Mouse (Mus musculus) gastrocnemius, adult 2 months (tissue): ENCODE results near the gene Tdpoz4. TPM values are rescaled to one million over a fixed set of nuclear protein-coding genes. Genes with fewer than 3 reads are reported as not detected.
"Not testable (repeated sequence)": the region's sequence is repeated elsewhere in the genome, so short reads cannot be mapped to it uniquely, and the experiment has no call there.

Source experiments
- DNase-seq: peaks from one replicate; pipeline ENCODE4 v3.0.0; 2022
- H3K27ac ChIP-seq: fragments of 200-600 bp; 2 replicates; pipeline ENCODE4 v1.8.1; 2022; ENCODE audit warnings: mild to moderate bottlenecking
- H3K4me3 ChIP-seq: fragments of 200-600 bp; 2 replicates; pipeline ENCODE4 v1.8.1; 2022; ENCODE audit warnings: mild to moderate bottlenecking, moderate library complexity
- intact Hi-C: fragments of 180-260 bp; cut with DNase I; formaldehyde crosslinking; loops from one replicate; pipeline ENCODE4 v1.15.1; 2025
- long read RNA-seq, 2 experiments: library from polyadenylated mRNA; stranded (forward); transcript quantifications; one replicate each; pipeline ENCODE4 v2.0.0; 2021
- total RNA-seq, 2 experiments: library from RNA; stranded (reverse); gene quantifications; 2 replicates each; pipeline ENCODE4 v1.2.3; 2021

The Tdpoz4 gene
- total RNA-seq: not detected
- long read RNA-seq, experiment 1: 0 reads
- long read RNA-seq, experiment 2: 0 reads

- H3K27ac ChIP-seq, intact Hi-C loops, DNase-seq: not testable (repeated sequence)
Observed at GRCm38 (mm10) chr3:93796098-93796497, at the start of gene Tdpoz4. Gene Tdpoz4, plus strand, starts transcription at chr3:93796398.

GRCm38 (mm10) chr3:93754022-93754421 lies 42.2 kb upstream of the Tdpoz4 start:
- H3K4me3 ChIP-seq, intact Hi-C loops, DNase-seq, H3K27ac ChIP-seq: not testable (repeated sequence)

More at GRCm38 (mm10) chr3:93796098-93796497, at the start of gene Tdpoz4:
- not testable (repeated sequence) for H3K4me3 ChIP-seq

- H3K4me3 ChIP-seq, intact Hi-C loops, H3K27ac ChIP-seq, DNase-seq: not testable (repeated sequence)
Observed at GRCm38 (mm10) chr3:93772700-93773099, 23.5 kb upstream of the Tdpoz4 start, which contains the start of gene Gm5773. Gene Gm5773, plus strand, starts transcription at chr3:93773000.

- DNase-seq, H3K4me3 ChIP-seq, H3K27ac ChIP-seq: not testable (repeated sequence)
- intact Hi-C loops: loop anchor here (5.0 kb wide), 1 partner anchor 201 kb away; no protein-coding TSS in a partner anchor
Observed at GRCm38 (mm10) chr3:93813341-93813740, 17.1 kb downstream of the Tdpoz4 start.

GRCm38 (mm10) chr3:93825720-93826119 lies 29.5 kb downstream of the Tdpoz4 start, which contains the start of gene Tdpoz3:
Gene Tdpoz3, plus strand, starts transcription at chr3:93826020.
- intact Hi-C loops, H3K27ac ChIP-seq, H3K4me3 ChIP-seq: not testable (repeated sequence)

More at GRCm38 (mm10) chr3:93825720-93826119, 29.5 kb downstream of the Tdpoz4 start, which contains the start of gene Tdpoz3:
- not testable (repeated sequence) for DNase-seq

Other genes starting within 250 kb of the Tdpoz4 start
- gene S100a10, start 241.3 kb upstream of the Tdpoz4 start, total RNA-seq: 10 to 100 TPM; 29.0 to 61.7 TPM
- gene Tdpoz2, start 143.7 kb upstream of the Tdpoz4 start, total RNA-seq: not detected
- gene Tdpoz1, start 120.1 kb upstream of the Tdpoz4 start, total RNA-seq: not detected
- not detected for gene Gm37596, start 103.3 kb upstream of the Tdpoz4 start, total RNA-seq
- gene Gm5773, start 23.4 kb upstream of the Tdpoz4 start, total RNA-seq: not detected
- not detected for gene Tdpoz3, start 29.6 kb downstream of the Tdpoz4 start, total RNA-seq
- not detected for gene Gm9117, start 147.1 kb downstream of the Tdpoz4 start, total RNA-seq
- not detected for gene Tdpoz5, start 164.9 kb downstream of the Tdpoz4 start, total RNA-seq